ENCODE assay signal across 32 mouse cellular contexts in the genomic region with DNA sequence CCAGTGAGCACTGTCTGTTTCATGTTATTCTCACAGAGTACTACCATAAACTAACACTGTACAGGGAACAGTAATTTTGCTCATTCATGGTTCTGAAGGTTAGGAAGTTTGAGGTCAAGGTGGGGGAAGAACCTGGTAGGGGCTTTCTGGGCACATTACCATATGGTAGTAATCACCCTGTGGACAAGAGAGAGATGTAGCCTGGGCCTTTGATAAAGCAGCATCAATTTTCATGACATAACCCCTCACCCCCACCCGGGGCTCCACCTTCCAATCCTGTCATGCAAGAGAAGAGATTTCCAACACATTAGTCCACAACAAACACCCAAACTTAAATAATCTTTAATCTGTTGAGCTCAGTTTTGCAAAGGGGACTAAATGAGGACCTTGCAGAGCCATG.
"Had no signal": no experiment of that assay in that cellular context is flagged by ENCODE, and none has a peak within 500 bp of the region (broad histone marks: within the 10 kb centered on the region; RNA-seq: fewer than 3 reads in every experiment).

No protein-coding gene starts in this region.

- H3K4me3 ChIP-seq: limb, embryonic 10.5 days; limb, embryonic 12.5 days; limb, embryonic 13.5 days; limb, embryonic 15.5 days; liver, embryonic 12.5 days; liver, embryonic 13.5 days; liver, embryonic 15.5 days; lung, embryonic 15.5 days; megakaryocyte, embryonic 14.5 days; midbrain, embryonic 10.5 days; midbrain, embryonic 12.5 days; midbrain, embryonic 13.5 days; midbrain, embryonic 15.5 days; myocyte; neural tube, embryonic 12.5 days had no signal

- H3K9me3 ChIP-seq: limb, embryonic 10.5 days; limb, embryonic 12.5 days; limb, embryonic 13.5 days; limb, embryonic 15.5 days; liver, embryonic 12.5 days; liver, embryonic 13.5 days; liver, embryonic 15.5 days; lung, embryonic 15.5 days; midbrain, embryonic 10.5 days; midbrain, embryonic 12.5 days; midbrain, embryonic 13.5 days; midbrain, embryonic 15.5 days; neural tube, embryonic 12.5 days had no signal

- H3K4me2 ChIP-seq: limb, embryonic 12.5 days; limb, embryonic 13.5 days; limb, embryonic 15.5 days; liver, embryonic 11.5 days; liver, embryonic 12.5 days; liver, embryonic 13.5 days; liver, embryonic 15.5 days; lung, embryonic 14.5 days; lung, embryonic 15.5 days; midbrain, embryonic 11.5 days; midbrain, embryonic 12.5 days; midbrain, embryonic 13.5 days; midbrain, embryonic 15.5 days; neural tube, embryonic 12.5 days had no signal

- H3K4me1 ChIP-seq: liver, embryonic 12.5 days; liver, embryonic 15.5 days had no signal

- H3K27me3 ChIP-seq: liver, embryonic 12.5 days; liver, embryonic 13.5 days; liver, embryonic 15.5 days; midbrain, embryonic 12.5 days; midbrain, embryonic 13.5 days; midbrain, embryonic 15.5 days; neural tube, embryonic 12.5 days had no signal

- H3K9ac ChIP-seq: limb, embryonic 12.5 days; limb, embryonic 13.5 days; limb, embryonic 15.5 days; liver, embryonic 12.5 days; liver, embryonic 13.5 days; liver, embryonic 14.5 days; liver, embryonic 15.5 days; liver, postnatal 0 days; lung, embryonic 14.5 days; lung, embryonic 15.5 days; midbrain, embryonic 12.5 days; midbrain, embryonic 13.5 days; midbrain, embryonic 15.5 days; neural tube, embryonic 12.5 days had no signal

- DNase-seq: left cerebral cortex, postnatal 4 days; liver; liver, embryonic 13.5 days; liver, postnatal 0 days; lung, adult 18-20 months; lung, adult 2 months; lung, embryonic 14.5 days; lung, postnatal 10 days; lung, postnatal 14 days; lung, postnatal 36 days; lung, postnatal 4 days; midbrain, embryonic 14.5 days had no signal

- H3K27ac ChIP-seq: limb, embryonic 10.5 days; limb, embryonic 12.5 days; limb, embryonic 13.5 days; limb, embryonic 15.5 days; liver, embryonic 12.5 days; liver, embryonic 13.5 days; liver, embryonic 14.5 days; liver, embryonic 15.5 days; lung, embryonic 15.5 days; macrophage; midbrain, embryonic 10.5 days; midbrain, embryonic 12.5 days; midbrain, embryonic 13.5 days; midbrain, embryonic 15.5 days; neural tube, embryonic 12.5 days had no signal

- H3K36me3 ChIP-seq: limb, embryonic 10.5 days; limb, embryonic 12.5 days; limb, embryonic 13.5 days; limb, embryonic 15.5 days; liver, embryonic 12.5 days; liver, embryonic 13.5 days; liver, embryonic 15.5 days; lung, embryonic 15.5 days; midbrain, embryonic 10.5 days; midbrain, embryonic 12.5 days; midbrain, embryonic 13.5 days; midbrain, embryonic 15.5 days; neural tube, embryonic 12.5 days had no signal

- ATAC-seq: liver, embryonic 12.5 days; liver, postnatal 0 days; lung, postnatal 0 days; midbrain, embryonic 13.5 days; midbrain, embryonic 15.5 days; midbrain, embryonic 16.5 days had no signal
